Mouse (Mus musculus) heart, adult 2 months (tissue): ENCODE results near the gene Ndufa12.

ENCODE experiments used
- CTCF ChIP-seq: fragments of 200-600 bp; IDR thresholded peaks from 2 replicates; pipeline ENCODE4 v1.8.1; 2022; ENCODE audit warnings: antibody characterized with exemption, mild to moderate bottlenecking, moderate library complexity
- EP300 ChIP-seq: fragments of 200-500 bp; IDR thresholded peaks from 2 replicates; pipeline ENCODE4 v1.6.1; 2011; ENCODE audit warnings: low read depth, low read length, control low read depth; ENCODE audit not compliant: insufficient read depth
- POLR2A ChIP-seq: fragments of 200-500 bp; IDR thresholded peaks from 2 replicates; pipeline ENCODE4 v1.6.1; 2011; ENCODE audit warnings: mild to moderate bottlenecking, low read depth, low read length, control low read depth; ENCODE audit not compliant: insufficient read depth

DNA sequence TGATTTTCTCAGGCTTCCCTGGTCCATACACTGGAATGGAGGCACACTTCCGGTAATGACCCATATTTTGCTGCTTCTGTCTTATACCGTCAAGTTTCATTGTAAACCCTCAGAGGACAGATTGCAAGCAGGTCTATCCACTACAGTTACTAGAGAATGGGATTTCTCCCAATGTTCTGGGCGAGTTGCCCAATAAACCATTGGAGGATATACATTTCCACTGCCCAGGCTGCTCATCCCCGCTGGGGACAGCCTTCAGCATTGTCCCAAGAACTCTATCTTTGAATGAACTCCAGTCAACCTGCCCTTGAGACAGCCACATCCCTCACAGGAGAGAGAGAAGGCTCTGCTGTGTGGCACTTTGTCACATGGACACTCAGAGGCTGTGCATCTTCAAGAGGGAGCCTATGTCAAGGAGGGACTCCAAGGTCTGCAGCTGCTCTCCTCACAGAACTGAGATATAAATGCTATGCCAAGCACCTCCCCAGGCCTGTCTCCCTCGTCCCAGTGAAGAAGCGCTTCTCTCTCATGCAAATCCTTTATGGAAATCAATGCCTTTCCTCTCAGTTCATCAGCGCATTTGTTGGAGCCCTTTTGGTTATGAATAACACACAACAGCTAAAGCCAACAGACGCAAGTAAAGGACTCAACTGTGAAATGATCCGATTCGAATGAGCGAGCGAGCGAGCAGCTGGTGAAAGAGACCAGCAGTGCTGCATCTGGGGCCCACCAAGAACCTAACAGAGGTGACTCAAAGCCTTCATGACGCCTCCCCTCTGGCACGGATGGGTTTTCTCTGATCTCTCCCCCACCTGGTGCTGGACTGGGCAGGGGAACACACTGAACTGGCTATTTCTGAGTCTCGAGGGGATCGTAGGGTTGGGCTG lies 67.4 kb downstream of the Ndufa12 start:
- TF ChIP-seq CTCF, result no peak
- TF ChIP-seq EP300, result no peak
- no peak for TF ChIP-seq POLR2A
